ENCODE assay signal across 10 mouse cellular contexts in genomic region chr8:11183611-11184031, GRCm38 (mm10).
A peak's percentile ranks its signal among the peaks of the same experiment; 100 is the strongest.
DNase-seq lines count a peak whose midpoint lies in the region; ATAC-seq lines count a peak whose summit lies in the region.
"Had no signal": no experiment of that assay in that cellular context is flagged by ENCODE, and none has a peak within 500 bp of the region (broad histone marks: within the 10 kb centered on the region; RNA-seq: fewer than 3 reads in every experiment).

No protein-coding gene starts in this region.

- no peak overlapping the region for H3K9ac ChIP-seq in embryonic facial prominence, embryonic 15.5 days
- peak overlapping the region; percentile 60 for H3K9ac ChIP-seq in heart, embryonic 11.5 days (ENCODE audit: low read depth, low read length)
- no peak overlapping the region for H3K9ac ChIP-seq in neural tube, embryonic 15.5 days (replicated peaks)
- H3K9ac ChIP-seq: midbrain, embryonic 13.5 days had no signal

- H3K27me3 ChIP-seq in embryonic facial prominence, embryonic 15.5 days: peaks cover 10% of the 10 kb centered on the region; the same call in 1 of the 2 replicates
- H3K27me3 ChIP-seq in embryonic facial prominence, embryonic 10.5 days (replicated peaks; ENCODE audit: low read depth, poor library complexity, severe bottlenecking): peaks cover 16% of the 10 kb centered on the region
- peaks cover 3% of the 10 kb centered on the region; the same call in 1 of the 2 replicates for H3K27me3 ChIP-seq in heart, embryonic 11.5 days (ENCODE audit: control insufficient read depth, insufficient read depth, low read length)
- H3K27me3 ChIP-seq in neural tube, embryonic 15.5 days (replicated peaks): peaks cover 18% of the 10 kb centered on the region

- H3K4me1 ChIP-seq in embryonic facial prominence, embryonic 15.5 days: peaks cover 22% of the 10 kb centered on the region
- H3K4me1 ChIP-seq in embryonic facial prominence, embryonic 10.5 days: peaks cover 55% of the 10 kb centered on the region
- peaks cover 65% of the 10 kb centered on the region for H3K4me1 ChIP-seq in heart, embryonic 11.5 days (ENCODE audit: control insufficient read depth, insufficient read depth, low read length)
- H3K4me1 ChIP-seq in neural tube, embryonic 15.5 days: peaks cover 11% of the 10 kb centered on the region

- H3K27ac ChIP-seq in embryonic facial prominence, embryonic 15.5 days (replicated peaks): no peak overlapping the region
- no peak overlapping the region for H3K27ac ChIP-seq in embryonic facial prominence, embryonic 10.5 days (replicated peaks)
- H3K27ac ChIP-seq in heart, embryonic 11.5 days (ENCODE audit: low read depth, low read length): peak overlapping the region; percentile 97
- no peak overlapping the region for H3K27ac ChIP-seq in neural tube, embryonic 15.5 days (replicated peaks)
- H3K27ac ChIP-seq: midbrain, embryonic 13.5 days had no signal

- H3K4me3 ChIP-seq in embryonic facial prominence, embryonic 15.5 days (replicated peaks): no peak overlapping the region
- no peak overlapping the region for H3K4me3 ChIP-seq in embryonic facial prominence, embryonic 10.5 days
- no peak overlapping the region for H3K4me3 ChIP-seq in heart, embryonic 11.5 days (ENCODE audit: low read depth, low read length)
- H3K4me3 ChIP-seq in neural tube, embryonic 15.5 days (replicated peaks): no peak overlapping the region
- H3K4me3 ChIP-seq: midbrain, embryonic 13.5 days had no signal

- DNase-seq in embryonic facial prominence, embryonic 10.5 days (ENCODE audit: low spot score): no peak
- DNase-seq in cerebellum, adult 8-10 months: peak; percentile 57
- peak; percentile 63 for DNase-seq in lung, postnatal 36 days
- no peak for DNase-seq in frontal cortex, adult 2 months (ENCODE audit: extremely low spot score in 1 of 2, low spot score in 1 of 2)
- DNase-seq in spleen, postnatal 14 days (ENCODE audit: low spot score in 2 of 2): no peak
- DNase-seq: right cerebral cortex, postnatal 4 days had no signal

- no peak overlapping the region for H3K4me2 ChIP-seq in embryonic facial prominence, embryonic 15.5 days (replicated peaks)
- no peak overlapping the region for H3K4me2 ChIP-seq in heart, embryonic 11.5 days
- H3K4me2 ChIP-seq in neural tube, embryonic 15.5 days: no peak overlapping the region
- H3K4me2 ChIP-seq: midbrain, embryonic 13.5 days had no signal

- ATAC-seq in embryonic facial prominence, embryonic 15.5 days (ENCODE audit: insufficient number of reproducible peaks, low FRiP score, low TSS enrichment, low read depth): 0 out of 2 replicates have a peak, but pooled peaks have one; percentile 20
- peak; percentile 63 for ATAC-seq in heart, embryonic 11.5 days (replicated peaks; ENCODE audit: insufficient number of reproducible peaks, low FRiP score, low TSS enrichment)
- ATAC-seq in neural tube, embryonic 15.5 days (ENCODE audit: low FRiP score): no peak
- ATAC-seq: midbrain, embryonic 13.5 days had no signal

- H3K9me3 ChIP-seq in embryonic facial prominence, embryonic 15.5 days (replicated peaks): no peaks in the 10 kb centered on the region
- no peaks in the 10 kb centered on the region for H3K9me3 ChIP-seq in embryonic facial prominence, embryonic 10.5 days
- H3K9me3 ChIP-seq in heart, embryonic 11.5 days (replicated peaks; ENCODE audit: control insufficient read depth, low read length): no peaks in the 10 kb centered on the region
- H3K9me3 ChIP-seq in neural tube, embryonic 15.5 days (replicated peaks): no peaks in the 10 kb centered on the region
- H3K9me3 ChIP-seq: midbrain, embryonic 13.5 days had no signal

- no peaks in the 10 kb centered on the region for H3K36me3 ChIP-seq in embryonic facial prominence, embryonic 15.5 days
- H3K36me3 ChIP-seq in embryonic facial prominence, embryonic 10.5 days (replicated peaks): no peaks in the 10 kb centered on the region
- no peaks in the 10 kb centered on the region for H3K36me3 ChIP-seq in heart, embryonic 11.5 days (ENCODE audit: control insufficient read depth, insufficient read depth, low read length)
- no peaks in the 10 kb centered on the region for H3K36me3 ChIP-seq in neural tube, embryonic 15.5 days
- H3K36me3 ChIP-seq: midbrain, embryonic 13.5 days had no signal

- 75% methylated on average over 9 of the region's 9 CpGs for WGBS in embryonic facial prominence, embryonic 15.5 days
- 77% methylated on average over 9 of the region's 9 CpGs for WGBS in embryonic facial prominence, embryonic 10.5 days
- 16% methylated on average over 9 of the region's 9 CpGs for WGBS in heart, embryonic 11.5 days (ENCODE audit: insufficient replicate concordance)
- WGBS in neural tube, embryonic 15.5 days: 61% methylated on average over 9 of the region's 9 CpGs

Comparison
In these comparisons a context has a peak if more than half of its experiments do, and no peak if none do; other contexts are left out.
1. DNase-seq: peak in cerebellum, adult 8-10 months (single experiment) and lung, postnatal 36 days (single experiment); none in embryonic facial prominence, embryonic 10.5 days (single experiment), frontal cortex, adult 2 months (0 of 2) and spleen, postnatal 14 days (0 of 2).